Comparison of ENCODE assay signal across 13 mouse cellular contexts in genomic region chr4:37445268-37445667, GRCm38 (mm10).
DNase-seq lines count a peak whose midpoint lies in the region; ATAC-seq and TF ChIP-seq lines count a peak whose summit lies in the region.
"Had no signal": no experiment of that assay in that cellular context is flagged by ENCODE, and none has a peak within 500 bp of the region (broad histone marks: within the 10 kb centered on the region; RNA-seq: fewer than 3 reads in every experiment).

No protein-coding gene starts in this region.

- no peak for ATAC-seq in embryonic facial prominence, embryonic 11.5 days (replicated peaks; ENCODE audit: insufficient number of reproducible peaks, low FRiP score, low TSS enrichment, low read depth)
- no peak for ATAC-seq in limb, embryonic 14.5 days (ENCODE audit: low FRiP score, low read depth)
- ATAC-seq in forebrain, embryonic 12.5 days (ENCODE audit: low FRiP score), result no peak
- ATAC-seq: midbrain, embryonic 16.5 days had no signal

- peak; percentile 38 for DNase-seq in embryonic facial prominence, embryonic 11.5 days (ENCODE audit: low spot score)
- no peak for DNase-seq in embryonic facial prominence, embryonic 10.5 days (ENCODE audit: low spot score)
- peak; percentile 7 for DNase-seq in limb, embryonic 14.5 days (ENCODE audit: low spot score)
- DNase-seq in limb, embryonic 10.5 days (ENCODE audit: low spot score), result no peak
- DNase-seq in MEL-GATA-1-ER (ENCODE audit: extremely low read depth, low read depth), result peak; percentile 6
- DNase-seq in retina, postnatal 1 day, result peak; percentile 18
- DNase-seq: cerebellum, adult 9-10 months; kidney, adult 11 months; lung, postnatal 14 days; thymus, adult 2 months had no signal

- 61% methylated on average over 2 of the region's 2 CpGs for WGBS in embryonic facial prominence, embryonic 11.5 days
- 67% methylated on average over 2 of the region's 2 CpGs for WGBS in embryonic facial prominence, embryonic 10.5 days
- WGBS in limb, embryonic 14.5 days, result 60% methylated on average over 2 of the region's 2 CpGs
- 69% methylated on average over 2 of the region's 2 CpGs for WGBS in limb, embryonic 10.5 days
- 69% methylated on average over 2 of the region's 2 CpGs for WGBS in forebrain, embryonic 12.5 days

- no peaks in the 10 kb centered on the region for H3K36me3 ChIP-seq in embryonic facial prominence, embryonic 11.5 days (replicated peaks; ENCODE audit: control insufficient read depth, insufficient read depth, low read depth, low read length)
- no peaks in the 10 kb centered on the region for H3K36me3 ChIP-seq in embryonic facial prominence, embryonic 10.5 days (replicated peaks)
- H3K36me3 ChIP-seq in limb, embryonic 14.5 days (ENCODE audit: control insufficient read depth, insufficient read depth, low read length), result no peaks in the 10 kb centered on the region
- no peaks in the 10 kb centered on the region for H3K36me3 ChIP-seq in limb, embryonic 10.5 days
- H3K36me3 ChIP-seq in forebrain, embryonic 12.5 days (replicated peaks), result no peaks in the 10 kb centered on the region
- H3K36me3 ChIP-seq: neural tube, embryonic 12.5 days had no signal

- H3K4me1 ChIP-seq in embryonic facial prominence, embryonic 11.5 days (ENCODE audit: control insufficient read depth, insufficient read depth, low read length), result no peaks in the 10 kb centered on the region
- no peaks in the 10 kb centered on the region for H3K4me1 ChIP-seq in embryonic facial prominence, embryonic 10.5 days
- no peaks in the 10 kb centered on the region for H3K4me1 ChIP-seq in limb, embryonic 14.5 days (ENCODE audit: control insufficient read depth, insufficient read depth, low read length)
- H3K4me1 ChIP-seq in limb, embryonic 10.5 days, result no peaks in the 10 kb centered on the region
- H3K4me1 ChIP-seq in forebrain, embryonic 12.5 days, result no peaks in the 10 kb centered on the region
- H3K4me1 ChIP-seq: neural tube, embryonic 12.5 days had no signal

- H3K27me3 ChIP-seq in embryonic facial prominence, embryonic 11.5 days (ENCODE audit: control insufficient read depth, insufficient read depth, low read length), result no peaks in the 10 kb centered on the region
- H3K27me3 ChIP-seq in embryonic facial prominence, embryonic 10.5 days (replicated peaks; ENCODE audit: low read depth, poor library complexity, severe bottlenecking), result no peaks in the 10 kb centered on the region
- no peaks in the 10 kb centered on the region for H3K27me3 ChIP-seq in limb, embryonic 14.5 days (ENCODE audit: control insufficient read depth, insufficient read depth, low read length)
- no peaks in the 10 kb centered on the region for H3K27me3 ChIP-seq in limb, embryonic 10.5 days (ENCODE audit: low read depth, poor library complexity, severe bottlenecking)
- H3K27me3 ChIP-seq in forebrain, embryonic 12.5 days, result no peaks in the 10 kb centered on the region
- H3K27me3 ChIP-seq: neural tube, embryonic 12.5 days had no signal

- no peak overlapping the region for H3K9ac ChIP-seq in embryonic facial prominence, embryonic 11.5 days (replicated peaks; ENCODE audit: low read length)
- no peak overlapping the region for H3K9ac ChIP-seq in limb, embryonic 14.5 days (ENCODE audit: low read depth, low read length, severe bottlenecking)
- H3K9ac ChIP-seq in forebrain, embryonic 12.5 days, result no peak overlapping the region
- H3K9ac ChIP-seq: neural tube, embryonic 12.5 days had no signal

- no peak overlapping the region for H3K4me2 ChIP-seq in embryonic facial prominence, embryonic 11.5 days (ENCODE audit: low read depth, low read length)
- H3K4me2 ChIP-seq in limb, embryonic 14.5 days (replicated peaks; ENCODE audit: low read depth, low read length, severe bottlenecking), result no peak overlapping the region
- no peak overlapping the region for H3K4me2 ChIP-seq in forebrain, embryonic 12.5 days
- H3K4me2 ChIP-seq: neural tube, embryonic 12.5 days had no signal

- H3K27ac ChIP-seq in embryonic facial prominence, embryonic 11.5 days (replicated peaks; ENCODE audit: low read depth, low read length), result no peak overlapping the region
- H3K27ac ChIP-seq in embryonic facial prominence, embryonic 10.5 days (replicated peaks), result no peak overlapping the region
- no peak overlapping the region for H3K27ac ChIP-seq in limb, embryonic 14.5 days (replicated peaks; ENCODE audit: low read depth, low read length)
- H3K27ac ChIP-seq in limb, embryonic 10.5 days, result no peak overlapping the region
- H3K27ac ChIP-seq in forebrain, embryonic 12.5 days, result no peak overlapping the region
- H3K27ac ChIP-seq: neural tube, embryonic 12.5 days had no signal

- H3K9me3 ChIP-seq in embryonic facial prominence, embryonic 11.5 days (replicated peaks; ENCODE audit: control insufficient read depth, low read length), result no peaks in the 10 kb centered on the region
- no peaks in the 10 kb centered on the region for H3K9me3 ChIP-seq in embryonic facial prominence, embryonic 10.5 days
- no peaks in the 10 kb centered on the region for H3K9me3 ChIP-seq in limb, embryonic 14.5 days (ENCODE audit: control insufficient read depth, low read length)
- no peaks in the 10 kb centered on the region for H3K9me3 ChIP-seq in limb, embryonic 10.5 days (replicated peaks)
- H3K9me3 ChIP-seq in forebrain, embryonic 12.5 days, result no peaks in the 10 kb centered on the region
- H3K9me3 ChIP-seq: neural tube, embryonic 12.5 days had no signal

- no peak overlapping the region for H3K4me3 ChIP-seq in embryonic facial prominence, embryonic 11.5 days (ENCODE audit: low read depth, low read length)
- no peak overlapping the region for H3K4me3 ChIP-seq in embryonic facial prominence, embryonic 10.5 days
- H3K4me3 ChIP-seq in limb, embryonic 14.5 days (replicated peaks; ENCODE audit: low read length), result no peak overlapping the region
- no peak overlapping the region for H3K4me3 ChIP-seq in limb, embryonic 10.5 days
- H3K4me3 ChIP-seq in forebrain, embryonic 12.5 days (replicated peaks), result no peak overlapping the region
- H3K4me3 ChIP-seq: neural tube, embryonic 12.5 days had no signal

- no peak for TF ChIP-seq POLR2A in limb, embryonic 14.5 days (IDR thresholded peaks at IDR 0.05; ENCODE audit: borderline replicate concordance, extremely low read depth, insufficient read depth, insufficient read length)

Comparison
In these comparisons a context has a peak if more than half of its experiments do, and no peak if none do; other contexts are left out.
1. DNase-seq: peak in embryonic facial prominence, embryonic 11.5 days (single experiment), limb, embryonic 14.5 days (single experiment), MEL-GATA-1-ER (single experiment) and retina, postnatal 1 day (single experiment); none in embryonic facial prominence, embryonic 10.5 days (single experiment) and limb, embryonic 10.5 days (single experiment).